Mouse (Mus musculus): Measurements from ENCODE around the gene Pald1.

DNA sequence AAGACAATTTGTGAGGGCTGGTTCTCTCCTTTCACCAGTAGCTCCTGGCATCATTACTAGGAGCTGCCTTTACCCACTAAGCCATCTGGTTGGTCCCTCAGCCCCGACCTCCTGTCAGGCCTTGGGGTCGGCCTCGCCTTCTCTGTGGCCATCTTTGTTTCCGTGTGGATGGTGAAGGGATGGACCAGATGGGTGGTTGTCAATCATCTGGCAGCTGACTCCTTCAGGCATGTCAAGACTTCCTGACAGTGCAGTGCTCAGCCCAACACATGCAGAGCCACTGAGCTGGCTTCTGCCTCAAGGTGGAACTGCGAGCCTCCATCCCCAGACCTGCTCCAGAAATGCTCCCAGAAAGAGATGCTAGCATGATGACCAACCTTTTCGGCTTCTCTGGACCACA lies 18.9 kb downstream of the Pald1 start:
- TF ChIP-seq HCFC1 (IDR thresholded peaks at IDR 0.05; ENCODE audit: borderline replicate concordance, insufficient read depth, low read length) (no peak), CHD2 (IDR thresholded peaks at IDR 0.05; ENCODE audit: low read depth, low read length) (no peak), ZNF384 (IDR thresholded peaks at IDR 0.05; ENCODE audit: low read depth, low read length) (no peak)

All from ES-E14 (cell line).